Mouse (Mus musculus) liver, embryonic 14.5 days (tissue): ENCODE data around the gene Hspa1b.

Source experiments
- CTCF ChIP-seq: IDR thresholded peaks from 2 replicates; pipeline ENCODE4 v1.5.1; 2016; ENCODE audit warnings: antibody characterized with exemption, low read depth, control low read depth
- EP300 ChIP-seq: IDR thresholded peaks from 2 replicates; pipeline ENCODE4 v1.6.1; 2016; ENCODE audit warnings: antibody characterized with exemption, low read depth

- no peak for TF ChIP-seq CTCF
- TF ChIP-seq EP300, result no peak
Measured at GRCm38 (mm10) chr17:34997142-34997483, 38.1 kb upstream of the Hspa1b start.
